Mouse (Mus musculus) kidney, embryonic 14.5 days (tissue): ENCODE measurements around the gene Inhbc. TPM values are rescaled to one million over a fixed set of nuclear protein-coding genes. Genes with fewer than 3 reads are reported as not detected.

Source experiments
- ATAC-seq: fragments of 200-750 bp; cut with Nextera tagmentation; 2 replicates; pipeline ENCODE4 v1.8.0; 2017; ENCODE audit warnings: moderate number of reproducible peaks, mild to moderate bottlenecking, moderate TSS enrichment, moderate library complexity; ENCODE audit not compliant: low FRiP score, low TSS enrichment
- H3K27ac ChIP-seq: fragments of 300-500 bp; sonication (generic); 2 replicates; pipeline ENCODE4 v1.5.1; 2014; ENCODE audit warnings: low read depth, mild to moderate bottlenecking, low read length, moderate library complexity, mixed read lengths
- H3K27me3 ChIP-seq: fragments of 300-500 bp; sonication (generic); 2 replicates; pipeline ENCODE4 v1.6.1; 2014; ENCODE audit warnings: mild to moderate bottlenecking, low read length; ENCODE audit not compliant: control insufficient read depth, insufficient read depth
- H3K36me3 ChIP-seq: fragments of 300-500 bp; sonication (generic); 2 replicates; pipeline ENCODE4 v1.6.1; 2014; ENCODE audit warnings: low read length, mixed read lengths; ENCODE audit not compliant: control insufficient read depth, insufficient read depth
- H3K4me1 ChIP-seq: fragments of 300-500 bp; sonication (generic); 2 replicates; pipeline ENCODE4 v1.6.1; 2014; ENCODE audit warnings: low read length, mixed read lengths; ENCODE audit not compliant: control insufficient read depth, insufficient read depth
- H3K4me2 ChIP-seq: fragments of 300-500 bp; sonication (generic); replicated peaks from 2 replicates; pipeline ENCODE4 v1.6.1; 2014; ENCODE audit warnings: low read depth, mild to moderate bottlenecking, low read length
- H3K4me3 ChIP-seq: fragments of 300-500 bp; sonication (generic); 2 replicates; pipeline ENCODE4 v1.5.1; 2014; ENCODE audit warnings: mild to moderate bottlenecking, low read length
- H3K9ac ChIP-seq: fragments of 300-500 bp; sonication (generic); 2 replicates; pipeline ENCODE4 v1.6.1; 2014; ENCODE audit warnings: low read depth, mild to moderate bottlenecking, low read length, moderate library complexity
- H3K9me3 ChIP-seq: fragments of 300-500 bp; sonication (generic); 2 replicates; pipeline ENCODE4 v1.6.1; 2016; ENCODE audit warnings: low read length; ENCODE audit not compliant: control insufficient read depth
- WGBS: fragments of 180-500 bp; shearing (Covaris S2); extraction: QIAGEN DNeasy Blood & Tissue Kit; methylation state at CpG from one replicate; pipeline ENCODE4 v1.1.7; 2014; 5-methylcytosine and 5-hydroxymethylcytosine counted together
- polyA plus RNA-seq: library from polyadenylated mRNA; unstranded; fragments of >200 nt; fragmentation: Nextera tagmentation; extraction: Ambion mirVana; gene quantifications from 2 replicates; pipeline ENCODE4 v1.2.1, GENCODE M21; 2014

The Inhbc gene
- polyA plus RNA-seq, 1 experiment from 2014 or later = 0.22 TPM

DNA sequence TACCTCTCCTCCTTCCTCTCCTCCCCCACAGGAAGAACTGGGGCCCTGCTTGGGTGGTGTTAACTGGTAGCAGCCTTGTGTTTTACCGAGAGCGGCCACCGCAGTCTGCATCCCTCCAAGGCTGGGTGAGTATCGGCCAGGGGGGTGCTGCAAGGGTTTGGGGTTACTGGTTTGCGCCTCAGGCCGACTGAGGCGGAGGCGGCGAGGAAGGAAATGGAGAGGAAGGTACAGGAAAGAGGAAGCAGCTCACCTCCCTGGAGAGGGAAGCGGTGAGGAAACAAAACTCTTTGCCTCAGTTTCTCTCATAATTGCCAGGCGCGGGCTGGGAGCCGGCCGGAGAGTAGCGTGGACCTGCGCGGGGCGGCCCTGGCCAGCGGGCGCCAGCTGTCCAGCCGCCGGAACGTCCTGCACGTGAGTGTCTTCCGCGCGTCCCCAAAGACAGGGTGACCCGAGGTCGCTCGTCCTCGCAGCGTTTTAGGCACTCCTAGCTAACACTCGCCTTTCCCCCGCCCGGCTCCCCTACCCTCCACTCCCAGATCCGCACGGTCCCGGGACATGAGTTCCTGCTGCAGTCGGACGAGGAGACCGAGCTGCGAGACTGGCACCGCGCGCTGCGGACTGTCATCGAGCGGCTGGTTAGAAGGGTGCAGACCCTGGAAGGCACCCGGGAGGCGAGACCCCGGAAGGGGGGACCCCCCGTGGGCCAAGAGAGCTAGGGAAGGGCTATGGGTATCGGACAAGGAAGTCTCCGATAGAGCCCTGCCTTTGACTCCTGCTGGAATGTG is 44.0 kb downstream of the Inhbc start:
- ATAC-seq = peak; percentile 21
- H3K4me3 ChIP-seq = peak overlapping the region; percentile 52
- peak overlapping the region; percentile 66 for H3K4me2 ChIP-seq
- no peaks in the 10 kb centered on the region for H3K9me3 ChIP-seq
- peak overlapping the region; percentile 58 for H3K9ac ChIP-seq
- H3K4me1 ChIP-seq = peaks cover 11% of the 10 kb centered on the region
- peaks cover 40% of the 10 kb centered on the region for H3K27me3 ChIP-seq
- no peaks in the 10 kb centered on the region; the same call in 1 of the 2 replicates for H3K36me3 ChIP-seq
- no peak overlapping the region for H3K27ac ChIP-seq
- WGBS = under 1% methylated on average over 53 of the region's 54 CpGs

DNA sequence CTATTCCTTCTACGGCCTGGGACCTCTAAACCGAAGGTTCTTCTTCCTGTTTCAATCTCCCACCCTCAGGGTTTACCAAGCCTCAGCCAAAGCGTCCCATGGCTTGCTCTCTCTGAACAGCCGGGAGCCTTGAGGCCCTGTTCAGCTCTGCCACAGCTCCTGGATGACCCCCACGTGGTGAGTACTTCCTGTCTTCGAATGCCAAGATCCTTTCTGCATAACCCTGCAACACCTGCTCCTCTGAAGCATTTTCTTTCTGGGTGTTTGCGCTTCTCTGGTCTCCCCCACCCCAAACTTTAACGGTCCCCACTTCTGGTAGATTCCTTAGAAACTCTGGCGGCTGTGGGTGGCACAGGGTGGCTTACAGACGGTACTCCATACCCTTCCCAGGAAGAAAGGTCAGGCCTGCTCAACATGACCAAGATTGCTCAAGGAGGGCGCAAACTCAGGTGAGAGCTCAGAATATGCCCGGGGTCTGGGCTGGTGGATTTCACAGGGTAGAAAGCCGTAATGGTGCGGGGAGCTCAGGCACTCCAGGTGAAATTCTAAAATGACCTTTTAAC is 44.7 kb downstream of the Inhbc start:
- Histone ChIP-seq H3K9ac (peak overlapping the region; percentile 58; the same call in 1 of the 2 replicates), H3K9me3 (no peaks in the 10 kb centered on the region), H3K27me3 (peaks cover 40% of the 10 kb centered on the region), H3K4me2 (peak overlapping the region; percentile 66), H3K27ac (no peak overlapping the region), H3K4me3 (peak overlapping the region; percentile 52), H3K36me3 (no peaks in the 10 kb centered on the region; the same call in 1 of the 2 replicates), H3K4me1 (peaks cover 11% of the 10 kb centered on the region)
- WGBS = 20% methylated on average over 14 of the region's 14 CpGs
- no peak for ATAC-seq

DNA sequence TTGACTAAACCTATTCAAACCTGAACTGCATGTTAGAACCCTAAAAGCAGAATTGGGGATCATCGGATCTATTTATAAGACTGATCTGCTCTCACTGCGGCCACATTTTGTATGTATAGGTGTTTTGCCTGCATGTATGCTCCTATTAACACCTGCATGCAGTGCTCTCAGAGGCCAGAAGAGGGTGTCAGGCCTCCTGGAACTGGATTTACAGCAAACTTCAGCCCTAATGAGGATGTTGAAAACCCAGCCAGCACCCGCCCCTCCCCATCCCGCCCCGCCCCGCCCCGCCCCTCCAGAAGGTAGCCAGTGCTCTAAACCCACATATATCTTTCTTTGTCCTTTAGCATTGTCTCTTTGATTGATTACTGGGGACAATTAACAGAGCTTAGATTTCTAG is 45.7 kb downstream of the Inhbc start:
- Histone ChIP-seq H3K27ac (no peak overlapping the region), H3K27me3 (peaks cover 40% of the 10 kb centered on the region), H3K9ac (no peak overlapping the region), H3K36me3 (no peaks in the 10 kb centered on the region), H3K4me2 (no peak overlapping the region), H3K9me3 (no peaks in the 10 kb centered on the region), H3K4me1 (peaks cover 11% of the 10 kb centered on the region), H3K4me3 (no peak overlapping the region)
- 0 out of 2 replicates have a peak, but pooled peaks have one; percentile 17 for ATAC-seq
- WGBS = 14% methylated on average over 7 of the region's 7 CpGs

DNA sequence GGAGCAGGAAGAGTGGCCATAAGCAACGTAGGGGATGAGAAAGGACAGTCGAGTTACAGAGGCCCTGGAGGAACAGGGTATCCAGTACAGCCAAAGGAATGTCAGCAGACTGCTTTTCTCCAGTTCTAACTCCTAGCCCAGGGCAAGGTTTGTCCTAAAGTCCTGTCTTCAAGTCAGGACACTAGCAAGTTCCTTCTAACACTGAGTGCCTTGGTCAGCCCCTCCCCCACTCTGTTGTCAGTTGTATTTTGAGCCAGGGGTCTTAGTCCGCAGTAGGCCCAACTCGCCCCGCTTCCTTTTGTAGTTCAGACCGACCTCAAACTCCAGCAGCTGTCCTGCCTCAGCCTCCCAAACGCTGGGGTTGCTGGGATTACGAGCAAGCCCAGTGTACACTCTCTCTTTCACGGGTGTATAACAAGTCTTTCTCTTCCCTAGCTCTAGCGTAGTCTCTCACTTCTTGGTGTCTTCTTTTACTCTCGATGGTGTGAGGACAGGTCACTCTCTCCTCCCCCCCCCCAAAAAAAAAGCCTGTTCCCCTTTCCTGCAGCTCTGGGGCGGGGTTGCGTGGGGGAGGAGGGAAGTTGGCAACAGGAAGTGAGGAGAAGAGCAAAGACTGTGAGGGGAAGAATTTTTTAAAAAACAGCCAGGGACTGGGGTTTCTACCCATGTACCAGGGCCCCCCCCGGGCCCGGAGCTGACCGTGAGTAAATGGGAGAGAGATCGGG is 46.9 kb downstream of the Inhbc start:
- Histone ChIP-seq H3K4me1 (peaks cover 11% of the 10 kb centered on the region), H3K9me3 (no peaks in the 10 kb centered on the region), H3K36me3 (no peaks in the 10 kb centered on the region), H3K4me2 (no peak overlapping the region; the same call in 1 of the 2 replicates), H3K9ac (no peak overlapping the region), H3K27ac (no peak overlapping the region), H3K27me3 (peaks cover 31% of the 10 kb centered on the region), H3K4me3 (no peak overlapping the region)
- ATAC-seq = no peak
- 76% methylated on average over 17 of the region's 17 CpGs for WGBS

DNA sequence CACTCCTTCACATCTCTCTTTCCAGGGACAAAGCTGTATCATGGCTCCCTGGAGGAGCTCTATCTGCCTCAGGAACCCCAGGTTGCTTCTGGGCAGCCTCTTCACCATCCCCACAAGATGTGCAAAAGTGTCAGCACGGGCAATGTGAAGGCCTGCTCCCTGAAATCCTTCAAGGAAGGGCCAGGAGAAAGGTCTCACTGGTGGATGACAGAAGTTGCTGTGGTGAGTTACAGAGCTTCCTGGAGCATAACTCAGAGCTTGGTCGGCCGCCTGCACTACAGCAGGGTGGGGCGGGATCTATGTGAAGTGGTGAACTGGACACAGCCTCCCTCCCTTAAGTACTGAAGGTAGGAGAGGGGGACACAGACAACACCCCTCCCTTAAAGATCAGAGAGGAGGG is 47.6 kb downstream of the Inhbc start:
- 64% methylated on average over 4 of the region's 4 CpGs for WGBS
- Histone ChIP-seq H3K4me2 (no peak overlapping the region), H3K9ac (no peak overlapping the region), H3K27me3 (peaks cover 25% of the 10 kb centered on the region), H3K9me3 (no peaks in the 10 kb centered on the region), H3K4me1 (peaks cover 11% of the 10 kb centered on the region), H3K4me3 (no peak overlapping the region), H3K27ac (no peak overlapping the region), H3K36me3 (no peaks in the 10 kb centered on the region)
- ATAC-seq = no peak

DNA sequence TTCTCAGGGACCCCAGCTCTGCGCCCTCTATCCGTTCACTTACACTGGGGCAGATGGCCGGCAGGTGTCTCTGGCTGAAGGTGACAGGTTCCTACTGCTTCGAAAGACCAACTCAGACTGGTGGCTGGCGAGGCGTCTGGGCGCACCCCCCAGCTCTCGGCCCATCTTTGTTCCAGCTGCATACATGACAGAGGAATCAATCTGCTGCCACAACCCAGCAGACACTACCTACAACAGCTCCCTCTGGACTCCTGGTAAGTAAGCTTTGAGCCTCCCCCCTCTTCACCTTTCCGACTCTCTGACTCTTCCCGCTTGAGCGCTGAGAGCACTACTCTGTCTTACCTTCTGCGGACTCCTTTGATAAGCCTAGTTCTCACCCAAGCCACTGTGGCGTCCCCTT is 48.1 kb downstream of the Inhbc start:
- WGBS = 69% methylated on average over 13 of the region's 13 CpGs
- ATAC-seq = no peak
- Histone ChIP-seq H3K36me3 (no peaks in the 10 kb centered on the region), H3K9me3 (no peaks in the 10 kb centered on the region), H3K9ac (no peak overlapping the region), H3K4me2 (no peak overlapping the region), H3K27ac (no peak overlapping the region), H3K4me1 (peaks cover 11% of the 10 kb centered on the region), H3K4me3 (no peak overlapping the region), H3K27me3 (peaks cover 20% of the 10 kb centered on the region)

DNA sequence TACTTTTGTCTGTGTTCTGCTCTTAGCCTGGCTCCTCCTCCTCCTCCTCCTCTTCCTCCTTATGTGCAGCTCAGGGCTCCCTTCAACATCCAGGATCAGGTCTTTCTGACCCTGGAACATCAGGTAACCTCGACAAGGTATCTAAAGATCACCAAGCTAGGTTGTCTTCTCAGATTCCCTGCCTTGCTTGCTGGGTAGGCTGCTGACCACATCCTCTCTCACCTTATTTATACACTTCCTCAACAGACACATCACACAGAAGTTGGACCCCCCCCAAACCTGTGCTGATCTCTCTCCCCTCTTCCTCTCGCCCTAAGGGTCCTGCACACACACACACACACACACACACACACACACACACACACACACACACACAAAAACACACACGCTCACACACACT is 48.6 kb downstream of the Inhbc start, which contains the start of gene Arhgap9:
Gene Arhgap9, plus strand, starts transcription at position 344 of the 400 bp plus-strand sequence.
- no peak for ATAC-seq
- Histone ChIP-seq H3K4me2 (no peak within 1 kb of the TSS), H3K36me3 (no peaks in the 10 kb centered on the region), H3K9ac (no peak within 1 kb of the TSS), H3K4me3 (no peak within 1 kb of the TSS), H3K9me3 (no peaks in the 10 kb centered on the region), H3K27me3 (peaks cover 15% of the 10 kb centered on the region; the same call in 1 of the 2 replicates), H3K4me1 (peaks cover 11% of the 10 kb centered on the region), H3K27ac (no peak within 1 kb of the TSS)
- 79% methylated on average over 3 of the region's 3 CpGs for WGBS

DNA sequence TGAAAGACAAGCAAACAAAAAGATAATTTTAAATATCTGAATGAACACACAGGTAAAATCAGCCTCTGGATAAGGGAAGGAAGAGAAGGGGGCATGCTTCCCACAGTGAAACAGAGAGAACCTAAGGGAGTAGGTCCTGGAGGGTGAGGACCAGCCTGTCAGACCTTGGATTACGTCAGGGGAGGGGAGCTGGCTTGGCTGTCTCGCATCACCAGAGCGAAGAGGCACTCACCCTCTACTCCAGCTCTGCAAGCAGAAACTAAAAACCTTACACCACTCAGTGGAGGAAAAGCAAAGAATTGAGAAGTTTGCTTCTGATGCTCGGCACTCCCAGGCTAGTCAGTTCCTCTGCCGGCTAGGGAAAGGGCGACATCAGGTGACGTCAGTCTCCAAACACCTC is 50.3 kb downstream of the Inhbc start:
- no peaks in the 10 kb centered on the region for H3K36me3 ChIP-seq
- no peak overlapping the region for H3K4me2 ChIP-seq
- no peak overlapping the region for H3K27ac ChIP-seq
- H3K9ac ChIP-seq = no peak overlapping the region
- no peaks in the 10 kb centered on the region for H3K4me1 ChIP-seq
- WGBS = 54% methylated on average over 7 of the region's 7 CpGs
- ATAC-seq = peak; percentile 75
- peaks cover 3% of the 10 kb centered on the region; the same call in 1 of the 2 replicates for H3K27me3 ChIP-seq
- no peaks in the 10 kb centered on the region for H3K9me3 ChIP-seq
- no peak overlapping the region for H3K4me3 ChIP-seq
